Mouse (Mus musculus): ENCODE measurements around the gene Olfr341. TPM values are rescaled to one million over a fixed set of nuclear protein-coding genes. Genes with fewer than 3 reads are reported as not detected.

Olfr341 gene
- total RNA-seq (2021): not detected

DNA sequence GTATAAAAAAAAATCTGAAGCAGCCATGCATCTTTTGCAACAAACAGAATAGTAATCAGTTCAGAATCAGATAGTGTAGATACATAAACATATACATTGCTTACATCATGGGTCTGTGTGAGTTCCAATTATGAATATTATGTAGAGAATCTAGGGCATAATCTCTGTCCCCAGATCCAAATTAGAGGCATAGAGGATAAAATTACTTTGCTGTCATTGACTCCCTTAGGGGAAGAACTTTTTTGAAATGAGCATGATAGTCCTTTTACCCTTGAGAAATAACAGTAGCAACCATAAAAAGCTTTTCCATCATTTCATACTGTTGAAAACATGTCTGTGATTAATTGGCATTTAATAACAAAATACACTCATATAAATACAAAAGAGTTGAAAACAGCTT, at the start of gene Olfr341:
Gene Olfr341, minus strand, starts transcription at position 101 of the 400 bp plus-strand sequence.
- intact Hi-C loops (cut with DNase I): no loop called here
- DNase-seq (ENCODE audit: low spot score): no peak

DNA sequence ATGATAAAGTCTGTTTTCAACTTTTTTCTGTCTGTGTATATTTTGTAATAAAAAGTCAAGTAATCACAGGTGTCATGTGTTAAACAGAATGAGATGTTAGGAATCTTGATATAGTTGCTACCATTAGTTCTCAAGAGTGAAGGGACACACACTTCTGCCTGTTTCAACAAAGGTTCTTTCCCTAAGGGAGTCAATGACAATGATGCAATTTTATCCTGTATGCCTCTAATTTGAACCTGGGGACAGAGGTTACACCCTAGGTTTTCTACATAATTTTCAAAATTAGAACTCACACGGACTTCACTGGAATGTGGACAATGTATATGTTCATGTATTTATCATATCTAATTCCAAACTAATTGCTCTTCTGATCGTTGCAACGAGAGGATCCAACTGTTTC, 42.4 kb upstream of the Olfr341 start, which contains the start of gene Olfr342:
Gene Olfr342, plus strand, starts transcription at position 301 of the 400 bp plus-strand sequence.
- DNase-seq (ENCODE audit: low spot score): no peak
- intact Hi-C loops (cut with DNase I): no loop called here

GRCm38 (mm10) chr2:36473634-36474033, 8.6 kb downstream of the Olfr341 start:
- DNase-seq (ENCODE audit: low spot score): no peak
- intact Hi-C loops (cut with DNase I): no loop called here

GRCm38 (mm10) chr2:36452287-36452686, 30.0 kb downstream of the Olfr341 start, which contains the start of gene Olfr340:
Olfr340 (plus strand) TSS chr2:36452587.
- no peak for DNase-seq (ENCODE audit: low spot score)
- intact Hi-C loops (cut with DNase I): no loop called here

Other genes starting within 250 kb of the Olfr341 start
- gene Olfr338, start 108.9 kb downstream of the Olfr341 start, total RNA-seq (2021): not detected
- gene Olfr339, start 63.5 kb downstream of the Olfr341 start, total RNA-seq (2021): not detected
- not detected for gene Olfr340, start 29.9 kb downstream of the Olfr341 start, total RNA-seq (2021)
- gene Olfr342, start 42.5 kb upstream of the Olfr341 start, total RNA-seq (2021): not detected
- gene Olfr344, start 84.2 kb upstream of the Olfr341 start, total RNA-seq (2021): not detected
- not detected for gene Olfr345, start 157.6 kb upstream of the Olfr341 start, total RNA-seq (2021)
- gene Olfr346, start 203.3 kb upstream of the Olfr341 start, total RNA-seq (2021): not detected
- gene Olfr347, start 249.4 kb upstream of the Olfr341 start, total RNA-seq (2021): not detected

Measured in heart, postnatal 25 days (tissue).